8 mouse cellular contexts compared by ENCODE assay signal in genomic region chr12:100199891-100200644, GRCm38 (mm10). TPM values are rescaled to one million over a fixed set of nuclear protein-coding genes. Genes with fewer than 3 reads are reported as not detected.
DNase-seq lines count a peak whose midpoint lies in the region; ATAC-seq and TF ChIP-seq lines count a peak whose summit lies in the region.

No protein-coding gene starts in this region.

- under 1% methylated on average over 74 of the region's 86 CpGs for WGBS in forebrain, embryonic 10.5 days
- under 1% methylated on average over 73 of the region's 86 CpGs for WGBS in heart, postnatal 0 days
- 1% methylated on average over 86 of the region's 86 CpGs for WGBS in lung, adult 2 months
- under 1% methylated on average over 72 of the region's 86 CpGs for WGBS in neural tube, embryonic 15.5 days

- DNase-seq in CH12.LX (ENCODE audit: extremely low read depth) = no peak
- peak; percentile 33 for DNase-seq in c-Kit-negative CD71-positive TER-119-positive erythroid progenitor cells, embryonic 14.5 days (ENCODE audit: low read depth, low spot score)
- DNase-seq in forebrain, embryonic 10.5 days (ENCODE audit: extremely low spot score, low spot score) = peak; percentile 44
- peak; percentile 51 for DNase-seq in heart, postnatal 0 days (ENCODE audit: low spot score)
- peak; percentile 57 to 84 for DNase-seq in kidney, postnatal 25 days
- DNase-seq in lung, adult 2 months = peak; percentile 81
- peak; percentile 68 to 73 for DNase-seq in thymus, adult 18-20 months

- TF ChIP-seq CTCF in CH12.LX (conservative IDR thresholded peaks at IDR 0.05 in 1 of 2, IDR thresholded peaks at IDR 0.05 in 1 of 2; ENCODE audit: low read depth in 2 of 2, low read length in 2 of 2) = no peak
- no peak for TF ChIP-seq CTCF in heart, postnatal 0 days (IDR thresholded peaks at IDR 0.05; ENCODE audit: low read depth)
- no peak for TF ChIP-seq CTCF in lung, adult 2 months (IDR thresholded peaks at IDR 0.05; ENCODE audit: insufficient read depth, low read length)

- 0 out of 2 replicates have a peak, but pooled peaks have one; percentile 25 for TF ChIP-seq POLR2A in CH12.LX (IDR thresholded peaks at IDR 0.05; ENCODE audit: low read depth, low read length)
- TF ChIP-seq POLR2A in lung, adult 2 months (IDR thresholded peaks at IDR 0.05; ENCODE audit: borderline replicate concordance, extremely low read depth, low read depth, low read length) = no peak

- H3K27ac ChIP-seq in CH12.LX (ENCODE audit: insufficient read depth, low read depth) = peak overlapping the region; percentile 64
- peak overlapping the region; percentile 95 for H3K27ac ChIP-seq in forebrain, embryonic 10.5 days
- peak overlapping the region; percentile 89 for H3K27ac ChIP-seq in heart, postnatal 0 days (ENCODE audit: low read depth)
- peak overlapping the region; percentile 93 for H3K27ac ChIP-seq in neural tube, embryonic 15.5 days (replicated peaks)

- in situ Hi-C loops in CH12.LX (cut with MboI; ENCODE audit: low pct_ligation_motif_present, low pct_unique_long_range_greater_than_20kb, low sequenced_read_pairs) = loop anchor here (5.0 kb wide), 2 partner anchors 77 to 137 kb away; no protein-coding TSS in a partner anchor

- peaks cover 9% of the 10 kb centered on the region for H3K27me3 ChIP-seq in CH12.LX (replicated peaks)
- no peaks in the 10 kb centered on the region for H3K27me3 ChIP-seq in forebrain, embryonic 10.5 days (ENCODE audit: poor library complexity, severe bottlenecking)
- no peaks in the 10 kb centered on the region for H3K27me3 ChIP-seq in heart, postnatal 0 days (ENCODE audit: control insufficient read depth, insufficient read depth, low read length)
- no peaks in the 10 kb centered on the region for H3K27me3 ChIP-seq in neural tube, embryonic 15.5 days (replicated peaks)

- dilution Hi-C loops in CH12.LX (cut with MboI; ENCODE audit: extremely low pct_ligation_motif_present, extremely low pct_unique_long_range_greater_than_20kb, low sequenced_read_pairs) = no loop called here

- no peaks in the 10 kb centered on the region for H3K9me3 ChIP-seq in CH12.LX (replicated peaks; ENCODE audit: low read length)
- H3K9me3 ChIP-seq in forebrain, embryonic 10.5 days = no peaks in the 10 kb centered on the region
- no peaks in the 10 kb centered on the region for H3K9me3 ChIP-seq in heart, postnatal 0 days (replicated peaks; ENCODE audit: control insufficient read depth, low read length)
- no peaks in the 10 kb centered on the region for H3K9me3 ChIP-seq in neural tube, embryonic 15.5 days (replicated peaks)

- peaks cover 41% of the 10 kb centered on the region for H3K79me2 ChIP-seq in CH12.LX (replicated peaks; ENCODE audit: control insufficient read depth, extremely low read depth, insufficient read depth, poor library complexity, severe bottlenecking)

- H3K4me3 ChIP-seq in CH12.LX (replicated peaks in 1 of 3; ENCODE audit: low read depth in 2 of 3, low read length in 2 of 3, poor library complexity in 1 of 3) = peak overlapping the region; percentile 93 to 97 (median 94)
- H3K4me3 ChIP-seq in forebrain, embryonic 10.5 days = peak overlapping the region; percentile 86
- H3K4me3 ChIP-seq in heart, postnatal 0 days (ENCODE audit: low read depth, low read length) = peak overlapping the region; percentile 98
- peak overlapping the region; percentile 79 for H3K4me3 ChIP-seq in lung, adult 2 months (replicated peaks; ENCODE audit: extremely low read depth, low read depth, low read length)
- peak overlapping the region; percentile 99 for H3K4me3 ChIP-seq in neural tube, embryonic 15.5 days (replicated peaks)

- peaks cover 22 to 29% of the 10 kb centered on the region in 2 experiments for H3K36me3 ChIP-seq in CH12.LX (replicated peaks in 1 of 2; ENCODE audit: control insufficient read depth in 1 of 2, insufficient read depth in 1 of 2, low read length in 1 of 2)
- H3K36me3 ChIP-seq in forebrain, embryonic 10.5 days (replicated peaks) = peaks cover 29% of the 10 kb centered on the region
- H3K36me3 ChIP-seq in heart, postnatal 0 days (replicated peaks; ENCODE audit: control insufficient read depth, insufficient read depth, low read length) = peaks cover 29% of the 10 kb centered on the region
- H3K36me3 ChIP-seq in neural tube, embryonic 15.5 days = peaks cover 24% of the 10 kb centered on the region

- no peak for TF ChIP-seq EP300 in CH12.LX (IDR thresholded peaks at IDR 0.05; ENCODE audit: low read length)
- TF ChIP-seq EP300 in heart, postnatal 0 days (IDR thresholded peaks at IDR 0.05; ENCODE audit: low read depth) = no peak

- ATAC-seq in heart, postnatal 0 days (ENCODE audit: insufficient read depth, low read depth) = peak; percentile 60
- ATAC-seq in neural tube, embryonic 15.5 days (ENCODE audit: low FRiP score) = peak; percentile 77

- peak overlapping the region; percentile 13; the same call in 1 of the 2 replicates for H3K4me2 ChIP-seq in CH12.LX (ENCODE audit: insufficient read depth, low read depth, poor library complexity, severe bottlenecking)
- peak overlapping the region; percentile 85 for H3K4me2 ChIP-seq in heart, postnatal 0 days (ENCODE audit: low read depth, low read length)
- H3K4me2 ChIP-seq in neural tube, embryonic 15.5 days = peak overlapping the region; percentile 91

- TF ChIP-seq RAD21 in CH12.LX (IDR thresholded peaks at IDR 0.05; ENCODE audit: low read depth, low read length) = no peak

- peaks cover 0 to 36% of the 10 kb centered on the region in 2 experiments; a peak in 2 of 4 replicates for H3K4me1 ChIP-seq in CH12.LX (ENCODE audit: control insufficient read depth in 1 of 2, insufficient read depth in 2 of 2)
- H3K4me1 ChIP-seq in forebrain, embryonic 10.5 days = peaks cover 38% of the 10 kb centered on the region
- H3K4me1 ChIP-seq in heart, postnatal 0 days (ENCODE audit: control insufficient read depth, insufficient read depth) = peaks cover 9% of the 10 kb centered on the region
- H3K4me1 ChIP-seq in lung, adult 2 months (ENCODE audit: control insufficient read depth, insufficient read depth, low read length) = peaks cover 18% of the 10 kb centered on the region
- H3K4me1 ChIP-seq in neural tube, embryonic 15.5 days = peaks cover 38% of the 10 kb centered on the region

- peak overlapping the region; percentile 78 for H3K9ac ChIP-seq in CH12.LX (ENCODE audit: insufficient read depth, low read depth)
- peak overlapping the region; percentile 92 for H3K9ac ChIP-seq in heart, postnatal 0 days (replicated peaks; ENCODE audit: low read depth, low read length)
- peak overlapping the region; percentile 99 for H3K9ac ChIP-seq in neural tube, embryonic 15.5 days (replicated peaks)

TF ChIP-seq in CH12.LX, 34 proteins besides CTCF, POLR2A, EP300 and RAD21:
- TF ChIP-seq MAZ (IDR thresholded peaks at IDR 0.05; ENCODE audit: low read depth, low read length) (peak; percentile 57; the same call in 1 of the 2 replicates), TBP (conservative IDR thresholded peaks at IDR 0.05; ENCODE audit: low read depth, low read length) (no peak), UBTF (IDR thresholded peaks at IDR 0.05; ENCODE audit: low read depth, low read length) (peak; percentile 3; the same call in 1 of the 2 replicates), USF1 (IDR thresholded peaks at IDR 0.05; ENCODE audit: low read depth, low read length) (no peak), USF2 (conservative IDR thresholded peaks at IDR 0.05; ENCODE audit: low read depth, low read length) (no peak), ELF1 (IDR thresholded peaks at IDR 0.05; ENCODE audit: low read depth, low read length) (peak; percentile 62; the same call in 1 of the 2 replicates), ZNF384 (IDR thresholded peaks at IDR 0.05; ENCODE audit: low read depth, low read length) (no peak), E2F4 (IDR thresholded peaks at IDR 0.05; ENCODE audit: insufficient replicate concordance, low read depth, low read length) (no peak), MAFK (IDR thresholded peaks at IDR 0.05; ENCODE audit: insufficient replicate concordance, low read length) (no peak), NELFE (IDR thresholded peaks at IDR 0.05; ENCODE audit: low read depth, low read length) (no peak; the same call in 1 of the 2 replicates)

RNA-seq across cellular contexts. Expression of gene Calm1, which starts 0.8 kb away (rescaled TPM):
- total RNA-seq in CH12.LX (2012; rRNA removed) (750 and 836 TPM in 2 replicates), CH12.LX (2014; rRNA removed) (425 and 450 TPM in 2 replicates)
- 627 and 753 TPM in 2 replicates for polyA plus RNA-seq in CH12.LX (2012; ENCODE audit: insufficient read length, low read depth)
- polyA plus RNA-seq in forebrain, embryonic 10.5 days (2016; fragmentation: Nextera tagmentation; extraction: Ambion mirVana) = 1,249 and 1,251 TPM in 2 replicates
- total RNA-seq in heart, postnatal 0 days (2014; rRNA removed; ENCODE audit: low replicate concordance) = 236 and 375 TPM in 2 replicates
- 771 and 839 TPM in 2 replicates for polyA plus RNA-seq in heart, postnatal 0 days (2015; fragmentation: Nextera tagmentation; extraction: Ambion mirVana)
- 399 and 586 TPM in 2 replicates for polyA plus RNA-seq in lung, adult 2 months (2012; rRNA removed)
- polyA plus RNA-seq in neural tube, embryonic 15.5 days (2015; fragmentation: Nextera tagmentation; extraction: Ambion mirVana) = 2,749 and 3,020 TPM in 2 replicates

RNA-seq across cellular contexts. Expression of gene Nrde2, which starts 40.6 kb away (rescaled TPM):
- total RNA-seq in CH12.LX (2012; rRNA removed) (18.9 and 21.5 TPM in 2 replicates), CH12.LX (2014; rRNA removed) (24.9 and 25.6 TPM in 2 replicates)
- polyA plus RNA-seq in CH12.LX (2012; ENCODE audit: insufficient read length, low read depth) = 23.6 and 29.2 TPM in 2 replicates
- polyA plus RNA-seq in forebrain, embryonic 10.5 days (2016; fragmentation: Nextera tagmentation; extraction: Ambion mirVana) = 12.9 and 15.5 TPM in 2 replicates
- 13.7 and 16.6 TPM in 2 replicates for total RNA-seq in heart, postnatal 0 days (2014; rRNA removed; ENCODE audit: low replicate concordance)
- polyA plus RNA-seq in heart, postnatal 0 days (2015; fragmentation: Nextera tagmentation; extraction: Ambion mirVana) = 7.6 and 7.7 TPM in 2 replicates
- 7.0 and 11.6 TPM in 2 replicates for polyA plus RNA-seq in lung, adult 2 months (2012; rRNA removed)
- polyA plus RNA-seq in neural tube, embryonic 15.5 days (2015; fragmentation: Nextera tagmentation; extraction: Ambion mirVana) = 10.4 and 11.8 TPM in 2 replicates

Comparison
In these comparisons a context has a peak if more than half of its experiments do, and no peak if none do; other contexts are left out.
1. H3K4me2 ChIP-seq: peak in every context shown above with its lines; median percentile 91 in neural tube, embryonic 15.5 days; 85 in heart, postnatal 0 days; 13 in CH12.LX.